Mouse (Mus musculus): ENCODE data around the gene Bex1. TPM values are rescaled to one million over a fixed set of nuclear protein-coding genes. Genes with fewer than 3 reads are reported as not detected.

Bex1 gene
- not detected for polyA plus RNA-seq (2017; shearing (Covaris generic))

GRCm38 (mm10) chrX:136214729-136215677 is at the start of gene Bex1, which contains the start of gene Tceal7:
Gene Bex1, minus strand, starts transcription at chrX:136215513.
Gene Tceal7, plus strand, starts transcription at chrX:136214779.

GRCm38 (mm10) chrX:136244574-136245229 is 29.4 kb upstream of the Bex1 start, which contains the start of gene Tceal9:
Gene Tceal9, plus strand, starts transcription at chrX:136245079.

GRCm38 (mm10) chrX:136203664-136204066 is 11.6 kb downstream of the Bex1 start, which contains the start of gene Tceal5:
Gene Tceal5, minus strand, starts transcription at chrX:136203876.

DNA sequence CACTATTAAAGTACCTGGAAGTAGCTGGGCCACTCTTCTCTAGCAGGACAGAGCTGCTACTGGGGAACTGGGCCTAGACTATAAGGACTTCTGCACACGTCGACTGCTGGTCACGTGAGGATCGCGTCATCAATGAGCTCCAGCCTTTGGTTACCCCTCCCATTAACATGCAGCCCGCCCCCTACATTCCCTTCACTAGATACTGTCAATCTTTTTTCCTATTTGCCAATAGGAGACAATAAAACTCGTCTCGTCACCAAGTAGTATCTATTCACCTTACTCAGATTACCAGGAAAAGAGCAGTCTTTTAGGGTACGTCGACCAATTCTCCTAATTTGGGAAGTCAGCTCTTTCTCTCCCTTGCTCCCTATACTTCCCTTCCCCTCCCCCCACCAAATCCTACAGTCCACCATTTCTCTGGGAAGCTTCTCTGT is 43.2 kb downstream of the Bex1 start, which contains the start of gene Tceal8:
Tceal8 (minus strand) TSS at position 225 of the 434 bp plus-strand sequence.

Other genes starting within 250 kb of the Bex1 start
- 8.0 TPM for gene Arxes2, start 221.7 kb downstream of the Bex1 start, polyA plus RNA-seq (2017; shearing (Covaris generic))
- gene Arxes1, start 182.1 kb downstream of the Bex1 start, polyA plus RNA-seq (2017; shearing (Covaris generic)), result not detected
- gene Bex2, start 147.3 kb downstream of the Bex1 start, polyA plus RNA-seq (2017; shearing (Covaris generic)), result 0.96 TPM
- not detected for gene Nxf3, start 130.3 kb downstream of the Bex1 start, polyA plus RNA-seq (2017; shearing (Covaris generic))
- gene Bex4, start 76.5 kb downstream of the Bex1 start, polyA plus RNA-seq (2017; shearing (Covaris generic)), result not detected
- 1.6 TPM for gene Tceal8, start 43.2 kb downstream of the Bex1 start, polyA plus RNA-seq (2017; shearing (Covaris generic))
- gene Tceal5, start 11.6 kb downstream of the Bex1 start, polyA plus RNA-seq (2017; shearing (Covaris generic)), result not detected
- not detected for gene Tceal7, start 734 bp downstream of the Bex1 start, polyA plus RNA-seq (2017; shearing (Covaris generic))
- 46.1 TPM for gene Tceal9, start 29.6 kb upstream of the Bex1 start, polyA plus RNA-seq (2017; shearing (Covaris generic))
- 85.3 TPM for gene Bex3, start 54.7 kb upstream of the Bex1 start, polyA plus RNA-seq (2017; shearing (Covaris generic))